Mouse (Mus musculus) megakaryocyte, embryonic 14.5 days (primary cell): ENCODE results near the gene Ppm1h.

Source experiments
- FLI1 ChIP-seq: IDR thresholded peaks from 2 replicates; pipeline ENCODE4 v1.6.1; 2012; ENCODE audit warnings: low read length, inconsistent platforms, mixed read lengths
- GATA1 ChIP-seq: IDR thresholded peaks from 3 replicates; pipeline ENCODE4 v1.6.1; 2012; ENCODE audit warnings: mixed read lengths, low read length, inconsistent platforms, borderline replicate concordance

DNA sequence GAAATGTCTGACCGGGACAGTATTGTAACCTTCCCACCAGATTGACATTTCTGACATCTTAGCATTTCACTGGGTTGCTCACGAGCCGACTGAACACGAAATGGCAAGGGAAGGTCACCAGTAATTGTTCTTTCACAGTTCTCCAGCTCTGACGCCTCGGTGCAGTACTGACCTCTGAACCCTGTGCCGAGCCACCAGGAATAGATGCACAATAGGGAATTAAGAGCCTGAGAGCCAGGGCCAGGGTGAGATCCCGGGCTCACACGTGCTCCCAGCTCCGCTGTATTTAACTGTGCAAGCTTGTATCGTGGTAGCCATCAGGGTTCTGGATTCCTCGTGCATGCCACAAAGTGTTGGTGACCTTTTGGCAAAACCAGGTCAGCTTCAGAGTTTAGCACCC lies 100.8 kb downstream of the Ppm1h start:
- TF ChIP-seq GATA1 (no peak), FLI1 (no peak)
